8 mouse cellular contexts compared by ENCODE assay signal in the genomic region with DNA sequence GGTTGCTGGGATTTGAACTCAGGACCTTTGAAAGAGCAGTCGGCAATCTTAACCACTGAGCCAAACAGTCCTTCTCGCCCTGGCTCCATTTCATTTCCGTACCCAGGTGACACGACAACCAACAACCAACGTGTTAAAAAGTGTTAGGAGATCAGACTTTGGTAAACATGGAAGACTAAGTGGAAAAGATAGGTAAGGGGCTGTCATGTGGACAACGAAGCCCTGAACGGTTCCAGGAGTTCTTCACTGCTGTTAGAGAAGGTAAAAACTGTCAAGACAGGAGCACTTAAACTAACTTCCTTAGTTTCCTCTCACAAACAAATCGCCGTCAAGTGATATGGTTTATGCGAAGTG. TPM values are rescaled to one million over a fixed set of nuclear protein-coding genes. Genes with fewer than 3 reads are reported as not detected.
DNase-seq lines count a peak whose midpoint lies in the region; ATAC-seq and TF ChIP-seq lines count a peak whose summit lies in the region.

No protein-coding gene starts in this region.

- no peak for TF ChIP-seq POLR2A in limb, embryonic 14.5 days (IDR thresholded peaks at IDR 0.05; ENCODE audit: borderline replicate concordance, extremely low read depth, insufficient read depth, insufficient read length)

- DNase-seq in cerebellum, adult 11-12 months, result peak; percentile 38
- DNase-seq in cerebellum, adult 9-10 months, result no peak
- DNase-seq in limb, embryonic 14.5 days (ENCODE audit: low spot score), result no peak
- no peak for DNase-seq in c-Kit-positive CD71-positive TER-119-positive erythroid progenitor cells, embryonic 14.5 days (ENCODE audit: low spot score)
- DNase-seq in kidney, postnatal 14 days, result no peak

- 29% methylated on average over 10 of the region's 10 CpGs for WGBS in limb, embryonic 14.5 days
- WGBS in stomach, embryonic 15.5 days, result 16% methylated on average over 10 of the region's 10 CpGs

- peaks cover 20% of the 10 kb centered on the region for H3K4me1 ChIP-seq in megakaryocyte, embryonic 14.5 days
- H3K4me1 ChIP-seq in limb, embryonic 14.5 days (ENCODE audit: control insufficient read depth, insufficient read depth, low read length), result no peaks in the 10 kb centered on the region
- H3K4me1 ChIP-seq in stomach, embryonic 15.5 days, result no peaks in the 10 kb centered on the region

- no peaks in the 10 kb centered on the region for H3K36me3 ChIP-seq in megakaryocyte, embryonic 14.5 days (replicated peaks; ENCODE audit: low read length)
- H3K36me3 ChIP-seq in limb, embryonic 14.5 days (ENCODE audit: control insufficient read depth, insufficient read depth, low read length), result no peaks in the 10 kb centered on the region
- no peaks in the 10 kb centered on the region for H3K36me3 ChIP-seq in stomach, embryonic 15.5 days

- H3K4me3 ChIP-seq in megakaryocyte, embryonic 14.5 days (replicated peaks), result peak overlapping the region; percentile 96
- peak overlapping the region; percentile 78 for H3K4me3 ChIP-seq in limb, embryonic 14.5 days (replicated peaks; ENCODE audit: low read length)
- peak overlapping the region; percentile 81 for H3K4me3 ChIP-seq in stomach, embryonic 15.5 days (replicated peaks)

- H3K9ac ChIP-seq in limb, embryonic 14.5 days (ENCODE audit: low read depth, low read length, severe bottlenecking), result peak overlapping the region; percentile 84
- no peak overlapping the region for H3K9ac ChIP-seq in stomach, embryonic 15.5 days

- peaks cover 30% of the 10 kb centered on the region for H3K27me3 ChIP-seq in megakaryocyte, embryonic 14.5 days (replicated peaks)
- H3K27me3 ChIP-seq in limb, embryonic 14.5 days (ENCODE audit: control insufficient read depth, insufficient read depth, low read length), result no peaks in the 10 kb centered on the region
- no peaks in the 10 kb centered on the region for H3K27me3 ChIP-seq in stomach, embryonic 15.5 days (replicated peaks)

- no peak for ATAC-seq in megakaryocyte, adult 5-6 weeks (ENCODE audit: poor library complexity, severe bottlenecking)
- ATAC-seq in limb, embryonic 14.5 days (ENCODE audit: low FRiP score, low read depth), result no peak
- ATAC-seq in stomach, embryonic 15.5 days (ENCODE audit: insufficient read depth, low FRiP score, low read depth), result no peak

- H3K4me2 ChIP-seq in limb, embryonic 14.5 days (replicated peaks; ENCODE audit: low read depth, low read length, severe bottlenecking), result peak overlapping the region; percentile 58
- peak overlapping the region; percentile 73 for H3K4me2 ChIP-seq in stomach, embryonic 15.5 days

- H3K9me3 ChIP-seq in megakaryocyte, embryonic 14.5 days, result no peaks in the 10 kb centered on the region
- H3K9me3 ChIP-seq in limb, embryonic 14.5 days (ENCODE audit: control insufficient read depth, low read length), result no peaks in the 10 kb centered on the region
- H3K9me3 ChIP-seq in stomach, embryonic 15.5 days, result no peaks in the 10 kb centered on the region

- no peak overlapping the region for H3K27ac ChIP-seq in limb, embryonic 14.5 days (replicated peaks; ENCODE audit: low read depth, low read length)
- peak overlapping the region; percentile 48; the same call in 1 of the 2 replicates for H3K27ac ChIP-seq in stomach, embryonic 15.5 days

RNA-seq across cellular contexts. Expression of a gene that starts 0.3 kb away (rescaled TPM):
- 0.46 TPM in 1 of 2 replicates, not detected in the other for polyA plus RNA-seq in megakaryocyte, embryonic 14.5 days (2012; ENCODE audit: insufficient read depth, low replicate concordance)
- total RNA-seq in megakaryocyte, adult 5-6 weeks (2015), result 1.6 and 2.5 TPM in 2 replicates
- total RNA-seq in megakaryocyte, adult 5-6 weeks (2017), result 1.5 and 2.8 TPM in 2 replicates
- 6.4 and 6.6 TPM in 2 replicates for polyA plus RNA-seq in limb, embryonic 14.5 days (2012; rRNA removed)
- polyA plus RNA-seq in limb, embryonic 14.5 days (2014; fragmentation: Nextera tagmentation; extraction: Ambion mirVana), result 4.3 and 4.5 TPM in 2 replicates
- polyA plus RNA-seq in stomach, embryonic 15.5 days (2015; fragmentation: Nextera tagmentation; extraction: Ambion mirVana), result 2.4 and 2.6 TPM in 2 replicates

RNA-seq across cellular contexts. Expression of a gene that starts 17.0 kb away (rescaled TPM):
- 0.35 TPM in 1 of 2 replicates, not detected in the other for polyA plus RNA-seq in megakaryocyte, embryonic 14.5 days (2012; ENCODE audit: insufficient read depth, low replicate concordance)
- 3.6 and 5.2 TPM in 2 replicates for total RNA-seq in megakaryocyte, adult 5-6 weeks (2015)
- total RNA-seq in megakaryocyte, adult 5-6 weeks (2017), result 10.2 and 10.5 TPM in 2 replicates
- polyA plus RNA-seq in limb, embryonic 14.5 days (2012; rRNA removed), result 12.3 and 15.0 TPM in 2 replicates
- polyA plus RNA-seq in limb, embryonic 14.5 days (2014; fragmentation: Nextera tagmentation; extraction: Ambion mirVana), result 7.7 and 7.9 TPM in 2 replicates
- 6.9 and 7.6 TPM in 2 replicates for polyA plus RNA-seq in stomach, embryonic 15.5 days (2015; fragmentation: Nextera tagmentation; extraction: Ambion mirVana)
